In genomic region chr13:76391920-76392319, GRCm38 (mm10) we compare ENCODE assay signal across 24 mouse cellular contexts. TPM values are rescaled to one million over a fixed set of nuclear protein-coding genes. Genes with fewer than 3 reads are reported as not detected.
DNase-seq lines count a peak whose midpoint lies in the region; ATAC-seq lines count a peak whose summit lies in the region.
"Had no signal": no experiment of that assay in that cellular context is flagged by ENCODE, and none has a peak within 500 bp of the region (broad histone marks: within the 10 kb centered on the region; RNA-seq: fewer than 3 reads in every experiment).

No protein-coding gene starts in this region.

- DNase-seq in adrenal gland, adult (ENCODE audit: inconsistent age in 2 of 2, low spot score in 1 of 2) = peak; percentile 68 to 87
- DNase-seq in adrenal gland, postnatal 4 days (ENCODE audit: low spot score in 2 of 2) = no peak
- DNase-seq in kidney, adult 18-20 months = no peak
- peak; percentile 39 for DNase-seq in adrenal gland, postnatal 14 days
- no peak for DNase-seq in thymus, postnatal 25 days
- DNase-seq: cerebellum, adult 11-12 months; cerebellum, adult 8-10 months; cerebellum, postnatal 10 days; cerebellum, postnatal 36 days; embryo, embryonic 11 days; gastrocnemius, postnatal 25 days; heart, adult 2 months had no signal

- H3K27ac ChIP-seq in kidney, embryonic 15.5 days = no peak overlapping the region
- H3K27ac ChIP-seq: embryonic facial prominence, embryonic 10.5 days; embryonic facial prominence, embryonic 13.5 days; forebrain, embryonic 12.5 days; forebrain, embryonic 15.5 days; heart, adult 2 months; heart, embryonic 10.5 days; heart, embryonic 13.5 days; hindbrain, embryonic 12.5 days; hindbrain, embryonic 15.5 days had no signal

- H3K4me2 ChIP-seq in kidney, embryonic 15.5 days = no peak overlapping the region
- H3K4me2 ChIP-seq: embryonic facial prominence, embryonic 13.5 days; forebrain, embryonic 12.5 days; forebrain, embryonic 15.5 days; heart, embryonic 13.5 days; hindbrain, embryonic 12.5 days; hindbrain, embryonic 15.5 days had no signal

- 0 out of 2 replicates have a peak, but pooled peaks have one; percentile 36 for ATAC-seq in kidney, embryonic 15.5 days (replicated peaks; ENCODE audit: low FRiP score)
- ATAC-seq: activated CD4-positive, CD25-positive, alpha-beta regulatory T cell, adult 4 months; forebrain, embryonic 15.5 days; intestine, postnatal 0 days had no signal

- H3K9me3 ChIP-seq in kidney, embryonic 15.5 days (replicated peaks) = no peaks in the 10 kb centered on the region
- H3K9me3 ChIP-seq: embryonic facial prominence, embryonic 10.5 days; embryonic facial prominence, embryonic 13.5 days; forebrain, embryonic 12.5 days; forebrain, embryonic 15.5 days; heart, embryonic 10.5 days; heart, embryonic 13.5 days; hindbrain, embryonic 12.5 days; hindbrain, embryonic 15.5 days had no signal

- H3K4me1 ChIP-seq in kidney, embryonic 15.5 days = no peaks in the 10 kb centered on the region
- H3K4me1 ChIP-seq: embryonic facial prominence, embryonic 10.5 days; embryonic facial prominence, embryonic 13.5 days; forebrain, embryonic 12.5 days; forebrain, embryonic 15.5 days; heart, embryonic 10.5 days; heart, embryonic 13.5 days; hindbrain, embryonic 12.5 days; hindbrain, embryonic 15.5 days had no signal

- H3K36me3 ChIP-seq in kidney, embryonic 15.5 days = no peaks in the 10 kb centered on the region
- H3K36me3 ChIP-seq: embryonic facial prominence, embryonic 10.5 days; embryonic facial prominence, embryonic 13.5 days; forebrain, embryonic 12.5 days; forebrain, embryonic 15.5 days; heart, embryonic 10.5 days; heart, embryonic 13.5 days; hindbrain, embryonic 12.5 days; hindbrain, embryonic 15.5 days had no signal

- no peak overlapping the region for H3K9ac ChIP-seq in kidney, embryonic 15.5 days
- H3K9ac ChIP-seq: embryonic facial prominence, embryonic 13.5 days; forebrain, embryonic 12.5 days; forebrain, embryonic 15.5 days; heart, embryonic 13.5 days; hindbrain, embryonic 12.5 days; hindbrain, embryonic 15.5 days had no signal

- no peak overlapping the region for H3K4me3 ChIP-seq in kidney, embryonic 15.5 days (replicated peaks)
- H3K4me3 ChIP-seq: embryonic facial prominence, embryonic 10.5 days; embryonic facial prominence, embryonic 13.5 days; erythroblast, embryonic 14.5 days; forebrain, embryonic 12.5 days; forebrain, embryonic 15.5 days; heart, adult 2 months; heart, embryonic 10.5 days; heart, embryonic 13.5 days; hindbrain, embryonic 12.5 days; hindbrain, embryonic 15.5 days had no signal

- H3K27me3 ChIP-seq in kidney, embryonic 15.5 days = peaks cover 4% of the 10 kb centered on the region; the same call in 1 of the 2 replicates
- H3K27me3 ChIP-seq: forebrain, embryonic 12.5 days; forebrain, embryonic 15.5 days; hindbrain, embryonic 12.5 days; hindbrain, embryonic 15.5 days had no signal

- WGBS in kidney, embryonic 15.5 days = 55% methylated on average over 2 of the region's 2 CpGs

RNA-seq across cellular contexts. Expression of gene Mctp1, which starts 7.6 kb away (rescaled TPM):
- total RNA-seq in adrenal gland, postnatal 4 days (2021) = 1 to 10 TPM; 3.7 to 4.5 TPM
- 0.30 and 0.53 TPM in 2 replicates for polyA plus RNA-seq in kidney, embryonic 15.5 days (2015; fragmentation: Nextera tagmentation; extraction: Ambion mirVana)
- total RNA-seq in adrenal gland, postnatal 14 days (2021) = 1.8 and 2.9 TPM in 2 replicates
- polyA plus RNA-seq: erythroblast, embryonic 14.5 days had no signal

Comparison
In these comparisons a context has a peak if more than half of its experiments do, and no peak if none do; other contexts are left out.
1. DNase-seq: peak in adrenal gland, adult (2 of 2) and adrenal gland, postnatal 14 days (single experiment); none in adrenal gland, postnatal 4 days (0 of 2), kidney, adult 18-20 months (single experiment) and thymus, postnatal 25 days (single experiment).